Mouse (Mus musculus) B cell, adult 2 months (primary cell): ENCODE results near the gene Gtf2h5.

Source experiments
- DNase-seq, 2 experiments: peaks; one replicate each; pipeline ENCODE4 v3.0.0; 2022

Gene Gtf2h5

DNA sequence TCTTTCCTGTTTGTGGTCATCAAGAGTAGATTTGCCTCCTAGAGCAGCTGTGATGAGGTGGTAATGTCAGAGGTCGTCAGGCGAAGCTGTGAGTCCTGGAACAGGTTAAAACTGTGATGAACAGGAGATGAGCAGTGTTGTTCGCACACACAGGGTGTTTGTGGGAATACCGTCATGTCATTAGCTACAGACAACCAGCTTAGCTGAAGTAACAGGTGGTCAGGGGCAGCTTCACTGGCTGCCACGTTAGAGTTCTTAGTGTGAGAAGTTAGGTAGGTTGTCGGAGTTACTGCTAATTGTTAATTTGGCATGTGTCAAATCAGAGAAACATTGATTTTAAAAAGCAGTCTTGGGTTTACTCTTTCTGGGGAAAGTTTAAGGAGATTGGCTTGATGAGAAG is 34.1 kb downstream of the Gtf2h5 start:
- DNase-seq, result no peak

DNA sequence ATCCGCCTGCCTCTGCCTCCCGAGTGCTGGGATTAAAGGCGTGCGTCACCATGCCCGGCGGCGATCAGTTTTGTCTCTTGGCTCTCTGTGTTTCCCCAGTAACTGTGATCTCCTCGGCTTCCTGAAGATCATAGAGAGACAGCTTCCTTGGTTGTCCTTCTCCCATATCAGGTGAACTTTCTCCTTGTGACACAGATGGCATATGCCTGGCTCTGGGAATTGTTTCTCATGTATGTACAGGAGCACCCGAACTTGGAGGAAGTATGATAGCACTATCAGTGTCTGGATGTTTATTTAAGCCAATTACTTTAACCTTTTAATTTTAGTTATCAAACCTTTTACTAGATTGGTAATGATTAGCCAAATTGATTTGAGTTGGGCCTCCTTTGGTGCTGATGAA is 35.5 kb downstream of the Gtf2h5 start:
- no peak for DNase-seq

DNA sequence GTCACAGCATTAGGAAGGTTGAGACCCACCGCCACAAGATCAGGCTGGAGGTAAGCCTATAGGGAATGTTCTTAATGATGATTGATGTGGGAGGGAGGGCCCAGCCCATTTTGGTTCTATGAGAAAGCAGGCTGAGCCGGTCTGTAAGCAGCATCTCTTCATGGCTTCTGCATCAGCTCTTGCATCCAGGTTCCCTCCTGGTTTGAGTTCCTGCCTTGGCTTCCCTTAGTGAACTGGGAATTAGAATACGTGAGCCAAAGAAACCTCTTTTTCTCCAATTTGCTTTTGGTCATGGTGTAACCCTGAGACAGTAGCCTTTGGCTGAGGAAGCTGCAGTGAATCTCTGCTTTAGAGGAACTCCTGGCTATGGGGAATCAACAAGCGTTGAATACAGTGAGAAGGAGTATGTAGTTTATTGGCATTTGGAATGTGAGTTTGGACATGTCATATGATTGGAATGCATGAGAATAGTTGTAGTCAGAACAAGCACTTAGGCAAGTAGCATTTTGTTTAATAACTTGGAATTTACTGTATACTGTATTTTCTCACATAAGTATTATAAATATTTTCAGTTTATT is 37.7 kb downstream of the Gtf2h5 start:
- DNase-seq, result no peak

- no peak for DNase-seq
Measured at GRCm38 (mm10) chr17:6117917-6118316, 38.3 kb downstream of the Gtf2h5 start.

DNA sequence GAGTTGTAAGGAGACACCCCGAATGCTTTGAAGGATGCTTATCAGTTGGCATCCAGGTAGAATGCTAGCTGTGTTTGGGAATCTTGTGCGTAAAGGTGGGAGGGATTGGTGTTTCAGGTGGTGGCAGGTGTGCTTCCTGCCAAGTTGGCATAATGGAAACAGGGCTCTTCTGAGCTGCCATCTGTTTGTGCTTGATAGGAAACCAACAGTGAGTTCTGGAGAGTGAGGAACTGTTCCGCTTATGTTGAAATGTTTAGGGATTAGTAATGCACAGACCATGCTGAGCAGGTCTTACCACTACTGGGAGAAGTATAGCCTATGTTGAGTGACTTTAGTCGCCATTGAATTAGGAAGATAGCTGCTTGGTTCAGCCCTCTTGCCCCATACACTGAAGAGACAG is 39.3 kb downstream of the Gtf2h5 start:
- no peak for DNase-seq

DNA sequence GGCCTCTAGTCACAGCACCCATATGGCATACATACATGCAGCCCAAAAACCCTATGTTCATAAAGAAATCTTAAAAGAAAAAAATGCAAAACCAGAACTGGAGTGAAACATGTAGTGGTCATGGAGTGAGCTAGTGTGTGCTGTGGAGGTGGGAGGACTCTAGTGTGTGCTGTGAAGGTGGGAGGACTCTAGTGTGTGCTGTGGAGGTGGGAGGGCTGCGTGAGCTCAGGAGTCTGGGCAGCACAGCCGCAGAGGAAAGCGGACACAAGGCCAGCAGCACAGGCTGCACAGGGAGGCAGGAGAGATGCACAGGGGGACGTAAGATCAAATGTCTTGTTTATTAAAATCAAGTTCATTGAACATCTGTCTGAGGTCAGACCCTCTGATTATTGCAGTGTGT is 44.2 kb downstream of the Gtf2h5 start:
- DNase-seq, result no peak

- no peak for DNase-seq
Measured at GRCm38 (mm10) chr17:6125441-6125840, 45.9 kb downstream of the Gtf2h5 start.

GRCm38 (mm10) chr17:6128039-6128438 is 48.5 kb downstream of the Gtf2h5 start:
- DNase-seq, result no peak

- no peak for DNase-seq
Measured at GRCm38 (mm10) chr17:6129361-6129760, 49.8 kb downstream of the Gtf2h5 start.

GRCm38 (mm10) chr17:6131083-6131482 is 51.5 kb downstream of the Gtf2h5 start:
- DNase-seq, result no peak
